Mouse (Mus musculus): Measurements from ENCODE around the gene Macrod1. TPM values are rescaled to one million over a fixed set of nuclear protein-coding genes. Genes with fewer than 3 reads are reported as not detected.

Macrod1 gene
- polyA plus RNA-seq, 1 experiment, result 61.7 TPM

GRCm38 (mm10) chr19:7066828-7067342, 10.3 kb downstream of the Macrod1 start:
- H3K27ac ChIP-seq (ENCODE audit: insufficient read depth, low read depth, low read length), result no peak overlapping the region
- no peaks in the 10 kb centered on the region for H3K36me3 ChIP-seq (ENCODE audit: control insufficient read depth, insufficient read depth, low read length)
- H3K4me3 ChIP-seq (ENCODE audit: insufficient read depth, low read depth, low read length), result no peak overlapping the region
- DNase-seq, result no peak
- no peak for TF ChIP-seq CTCF (conservative IDR thresholded peaks at IDR 0.05; ENCODE audit: insufficient read depth, insufficient read length, low read depth, low read length)
- WGBS, result 41% methylated on average over 8 of the region's 8 CpGs
- peaks cover 3% of the 10 kb centered on the region; the same call in 1 of the 2 replicates for H3K4me1 ChIP-seq (ENCODE audit: control insufficient read depth, insufficient read depth, low read length)
- no peaks in the 10 kb centered on the region for H3K27me3 ChIP-seq (replicated peaks; ENCODE audit: control insufficient read depth, insufficient read depth, low read length)

DNA sequence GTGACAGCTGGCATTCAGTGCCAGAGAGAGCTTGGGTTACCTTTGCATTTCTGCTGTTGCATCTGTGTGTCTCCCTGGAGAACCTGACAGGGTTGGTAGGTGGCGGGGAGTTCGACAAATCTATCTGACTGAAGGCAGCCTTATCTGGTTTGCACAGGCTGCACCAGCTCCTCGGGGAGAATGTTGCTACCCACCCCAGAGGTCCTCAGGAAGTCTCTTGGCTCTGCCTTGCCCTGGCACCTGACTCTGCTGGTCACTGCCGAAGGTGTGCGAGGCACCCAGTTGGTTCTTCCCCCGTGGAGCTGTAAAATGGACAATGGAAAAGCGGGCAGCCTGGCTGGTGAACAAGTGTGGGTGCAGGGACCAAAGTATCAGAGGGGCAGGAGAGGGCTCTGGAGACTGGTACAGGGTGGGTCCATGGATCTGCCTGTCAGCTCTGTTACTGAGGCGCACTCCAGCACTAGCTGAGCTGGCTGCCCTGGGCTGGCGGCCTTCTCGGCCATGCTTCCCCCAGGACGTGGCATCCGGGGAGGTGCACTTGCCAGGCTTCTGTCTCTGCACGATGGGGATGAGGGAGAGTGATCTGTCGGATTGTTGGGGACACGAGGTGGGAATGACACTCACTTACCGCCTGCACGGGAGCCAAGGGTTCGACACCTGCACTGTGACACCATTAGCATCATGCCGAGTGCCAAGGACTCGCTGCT, 10.9 kb downstream of the Macrod1 start:
- 62% methylated on average over 20 of the region's 20 CpGs for WGBS
- H3K27me3 ChIP-seq (replicated peaks; ENCODE audit: control insufficient read depth, insufficient read depth, low read length), result no peaks in the 10 kb centered on the region
- no peak overlapping the region for H3K27ac ChIP-seq (ENCODE audit: insufficient read depth, low read depth, low read length)
- no peak for TF ChIP-seq CTCF (conservative IDR thresholded peaks at IDR 0.05; ENCODE audit: insufficient read depth, insufficient read length, low read depth, low read length)
- no peak for TF ChIP-seq POLR2A (IDR thresholded peaks at IDR 0.05; ENCODE audit: low read depth, low read length)
- DNase-seq, result no peak
- peaks cover 3% of the 10 kb centered on the region; the same call in 1 of the 2 replicates for H3K4me1 ChIP-seq (ENCODE audit: control insufficient read depth, insufficient read depth, low read length)
- no peaks in the 10 kb centered on the region for H3K36me3 ChIP-seq (ENCODE audit: control insufficient read depth, insufficient read depth, low read length)
- no peak overlapping the region for H3K4me3 ChIP-seq (ENCODE audit: insufficient read depth, low read depth, low read length)

DNA sequence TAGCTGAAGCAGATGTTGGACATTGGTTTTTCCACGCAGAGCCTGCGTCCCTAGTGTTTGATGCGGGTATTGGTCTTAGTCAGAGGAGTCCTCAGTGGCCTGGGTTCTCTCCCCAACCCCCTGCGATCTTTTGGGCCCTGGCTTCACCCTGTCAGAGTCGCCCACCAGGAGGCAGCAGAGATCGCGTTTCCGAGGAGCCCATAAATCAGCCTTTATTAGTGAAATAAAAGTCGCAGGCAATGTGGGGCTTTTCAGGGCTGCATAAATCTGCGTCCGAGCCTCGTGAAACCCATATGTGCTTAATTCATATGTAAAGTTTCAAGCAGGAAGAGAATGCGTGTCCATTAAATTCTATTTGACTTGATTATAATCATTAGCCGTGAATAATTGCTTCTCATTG, 11.5 kb downstream of the Macrod1 start:
- Histone ChIP-seq H3K4me1 (ENCODE audit: control insufficient read depth, insufficient read depth, low read length) (peaks cover 3% of the 10 kb centered on the region; the same call in 1 of the 2 replicates), H3K27me3 (replicated peaks; ENCODE audit: control insufficient read depth, insufficient read depth, low read length) (no peaks in the 10 kb centered on the region)
- 4% methylated on average over 14 of the region's 14 CpGs for WGBS

GRCm38 (mm10) chr19:7068661-7069531, 12.3 kb downstream of the Macrod1 start:
- WGBS, result 60% methylated on average over 11 of the region's 11 CpGs
- peaks cover 3% of the 10 kb centered on the region; the same call in 1 of the 2 replicates for H3K4me1 ChIP-seq (ENCODE audit: control insufficient read depth, insufficient read depth, low read length)

More for the DNA sequence above, 11.5 kb downstream of the Macrod1 start:
- Histone ChIP-seq H3K27ac (ENCODE audit: insufficient read depth, low read depth, low read length) (no peak overlapping the region), H3K4me3 (ENCODE audit: insufficient read depth, low read depth, low read length) (no peak overlapping the region), H3K36me3 (ENCODE audit: control insufficient read depth, insufficient read depth, low read length) (no peaks in the 10 kb centered on the region)
- peak; percentile 75 for DNase-seq
- TF ChIP-seq POLR2A (IDR thresholded peaks at IDR 0.05; ENCODE audit: low read depth, low read length) (no peak), CTCF (conservative IDR thresholded peaks at IDR 0.05; ENCODE audit: insufficient read depth, insufficient read length, low read depth, low read length) (peak; percentile 78)

GRCm38 (mm10) chr19:7069781-7070763, 13.5 kb downstream of the Macrod1 start:
- DNase-seq, result no peak
- H3K27me3 ChIP-seq (replicated peaks; ENCODE audit: control insufficient read depth, insufficient read depth, low read length), result no peaks in the 10 kb centered on the region
- 57% methylated on average over 30 of the region's 35 CpGs for WGBS
- H3K27ac ChIP-seq (ENCODE audit: insufficient read depth, low read depth, low read length), result no peak overlapping the region
- H3K36me3 ChIP-seq (ENCODE audit: control insufficient read depth, insufficient read depth, low read length), result no peaks in the 10 kb centered on the region
- TF ChIP-seq POLR2A (IDR thresholded peaks at IDR 0.05; ENCODE audit: low read depth, low read length) (no peak), CTCF (conservative IDR thresholded peaks at IDR 0.05; ENCODE audit: insufficient read depth, insufficient read length, low read depth, low read length) (no peak)
- H3K4me1 ChIP-seq (ENCODE audit: control insufficient read depth, insufficient read depth, low read length), result peaks cover 3% of the 10 kb centered on the region; the same call in 1 of the 2 replicates
- no peak overlapping the region for H3K4me3 ChIP-seq (ENCODE audit: insufficient read depth, low read depth, low read length)

More at GRCm38 (mm10) chr19:7068661-7069531, 12.3 kb downstream of the Macrod1 start:
- TF ChIP-seq POLR2A (IDR thresholded peaks at IDR 0.05; ENCODE audit: low read depth, low read length) (no peak), CTCF (conservative IDR thresholded peaks at IDR 0.05; ENCODE audit: insufficient read depth, insufficient read length, low read depth, low read length) (no peak)
- H3K27me3 ChIP-seq (replicated peaks; ENCODE audit: control insufficient read depth, insufficient read depth, low read length), result no peaks in the 10 kb centered on the region
- no peaks in the 10 kb centered on the region for H3K36me3 ChIP-seq (ENCODE audit: control insufficient read depth, insufficient read depth, low read length)
- H3K4me3 ChIP-seq (ENCODE audit: insufficient read depth, low read depth, low read length), result no peak overlapping the region
- H3K27ac ChIP-seq (ENCODE audit: insufficient read depth, low read depth, low read length), result no peak overlapping the region
- no peak for DNase-seq

DNA sequence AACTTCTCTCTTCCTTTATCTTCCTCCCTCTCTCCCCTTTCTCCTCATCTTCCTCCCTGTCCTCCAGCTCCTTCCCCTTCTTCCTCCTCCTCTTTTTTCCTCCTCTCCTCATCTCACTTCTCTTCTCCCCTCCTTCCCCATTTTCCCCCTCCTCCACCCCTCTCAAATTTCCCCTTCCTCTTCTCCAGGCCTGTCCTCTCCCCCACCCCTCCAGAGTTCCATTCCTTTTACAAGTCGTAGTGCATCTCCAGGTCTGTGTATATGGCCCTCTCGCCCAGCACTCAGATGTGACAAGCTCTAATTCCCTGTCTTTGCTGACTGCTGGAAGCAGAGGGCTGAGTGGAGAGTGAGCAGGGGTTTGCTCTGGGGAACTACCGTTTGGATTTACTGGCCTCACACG, 14.2 kb downstream of the Macrod1 start:
- 71% methylated on average over 4 of the region's 4 CpGs for WGBS

More for the DNA sequence above, 14.2 kb downstream of the Macrod1 start:
- DNase-seq, result no peak
- H3K36me3 ChIP-seq (ENCODE audit: control insufficient read depth, insufficient read depth, low read length), result no peaks in the 10 kb centered on the region
- no peak for TF ChIP-seq CTCF (conservative IDR thresholded peaks at IDR 0.05; ENCODE audit: insufficient read depth, insufficient read length, low read depth, low read length)
- TF ChIP-seq POLR2A (IDR thresholded peaks at IDR 0.05; ENCODE audit: low read depth, low read length), result no peak
- H3K27ac ChIP-seq (ENCODE audit: insufficient read depth, low read depth, low read length), result no peak overlapping the region
- H3K4me1 ChIP-seq (ENCODE audit: control insufficient read depth, insufficient read depth, low read length), result peaks cover 3% of the 10 kb centered on the region; the same call in 1 of the 2 replicates
- no peak overlapping the region for H3K4me3 ChIP-seq (ENCODE audit: insufficient read depth, low read depth, low read length)
- no peaks in the 10 kb centered on the region for H3K27me3 ChIP-seq (replicated peaks; ENCODE audit: control insufficient read depth, insufficient read depth, low read length)
